Mouse (Mus musculus) left cerebral cortex, postnatal 14 days (tissue): Measurements from ENCODE around the gene Ahcyl2. TPM values are rescaled to one million over a fixed set of nuclear protein-coding genes. Genes with fewer than 3 reads are reported as not detected.
A peak's percentile ranks its signal among the peaks of the same experiment; 100 is the strongest.

Source experiments
- DNase-seq, 2 experiments: peaks; one replicate each; pipeline ENCODE4 v3.0.0; 2021 to 2022; ENCODE audit warnings: low spot score in 2 of 2, mixed read lengths in 1 of 2
- intact Hi-C: fragments of 180-260 bp; cut with DNase I; formaldehyde crosslinking; loops from one replicate; pipeline ENCODE4 v1.15.1; 2025
- total RNA-seq, 2 experiments: library from RNA; stranded (reverse); gene quantifications; 2 replicates each; pipeline ENCODE4 v1.2.3; 2021

Ahcyl2 gene
- total RNA-seq, 2 experiments from 2014 or later, result 97.1 to 103 TPM

DNA sequence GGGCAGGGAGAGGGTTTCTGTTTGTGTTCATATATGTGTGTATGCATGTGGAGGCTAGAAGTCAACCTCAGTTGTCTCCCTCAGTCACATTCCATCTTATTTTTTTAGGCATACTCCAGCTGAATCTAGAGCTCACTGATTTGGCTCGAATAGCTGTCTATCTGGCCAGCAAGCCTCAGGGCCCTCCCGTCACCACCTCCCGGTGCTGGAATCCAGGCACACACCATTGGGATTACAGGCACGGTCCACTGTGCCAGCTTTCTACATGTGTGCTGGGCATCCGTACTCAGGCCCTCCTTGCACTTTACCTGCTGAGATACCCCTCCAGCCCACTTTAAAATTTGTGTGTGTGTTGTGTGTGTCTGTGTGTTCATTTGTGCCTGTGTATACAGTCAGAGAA lies 107.8 kb downstream of the Ahcyl2 start:
- no peak for DNase-seq
- intact Hi-C loops, result no loop called here

DNA sequence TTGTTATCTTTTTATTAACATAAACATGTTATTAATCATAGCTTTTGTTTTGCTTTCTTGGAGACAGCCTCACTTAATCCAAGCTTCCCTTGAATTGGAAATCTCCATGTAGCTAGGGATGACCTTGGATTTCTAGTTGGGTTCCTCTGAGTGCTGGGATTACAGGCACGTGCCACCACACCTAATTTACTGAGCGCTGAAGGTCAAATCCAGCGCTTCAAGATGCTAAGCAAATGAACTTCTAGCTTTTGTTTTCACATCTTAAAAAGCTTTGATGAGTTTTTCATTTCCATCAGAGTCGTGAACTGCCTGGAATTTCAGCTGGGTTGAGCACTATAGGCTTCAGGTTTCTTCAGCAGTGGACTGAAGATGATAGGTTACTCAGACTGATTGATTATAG lies 109.0 kb downstream of the Ahcyl2 start:
- no peak for DNase-seq
- intact Hi-C loops, result no loop called here

DNA sequence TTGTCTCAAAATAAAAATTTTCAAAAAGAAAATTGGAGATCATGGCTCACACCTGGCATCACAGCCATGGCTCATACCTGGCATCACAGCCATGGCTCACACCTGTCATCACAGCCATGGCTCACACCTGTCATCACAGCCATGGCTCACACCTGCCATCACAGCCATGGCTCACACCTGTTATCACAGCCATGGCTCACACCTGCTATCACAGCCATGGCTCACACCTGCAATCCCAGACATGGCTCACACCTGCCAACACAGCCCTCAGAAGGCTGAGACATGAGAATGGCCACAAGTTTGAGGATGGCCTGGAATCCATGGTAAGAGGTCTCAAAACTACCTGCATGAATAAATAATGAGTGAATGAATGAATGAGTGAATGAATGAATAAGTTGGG lies 111.8 kb downstream of the Ahcyl2 start:
- DNase-seq, result no peak
- intact Hi-C loops, result no loop called here

DNA sequence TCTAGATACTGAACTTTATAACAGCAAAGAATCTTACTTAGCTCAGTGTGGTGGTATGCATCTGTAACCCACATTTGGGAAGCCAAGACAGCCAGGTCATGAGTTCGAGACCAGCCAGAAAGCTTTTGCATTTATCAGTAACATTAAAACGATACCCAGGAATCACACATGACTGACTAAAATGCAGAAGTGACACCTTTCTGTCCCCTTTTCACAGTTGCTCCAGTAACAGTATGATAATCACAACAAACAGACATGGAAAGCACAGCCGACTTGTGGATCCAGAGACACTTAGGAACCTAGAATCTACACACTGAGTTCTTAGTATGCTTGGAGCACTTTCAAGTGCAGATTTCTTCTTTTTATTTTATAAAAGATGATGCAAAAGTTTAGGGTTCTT lies 113.0 kb downstream of the Ahcyl2 start:
- no peak for DNase-seq
- intact Hi-C loops, result no loop called here

DNA sequence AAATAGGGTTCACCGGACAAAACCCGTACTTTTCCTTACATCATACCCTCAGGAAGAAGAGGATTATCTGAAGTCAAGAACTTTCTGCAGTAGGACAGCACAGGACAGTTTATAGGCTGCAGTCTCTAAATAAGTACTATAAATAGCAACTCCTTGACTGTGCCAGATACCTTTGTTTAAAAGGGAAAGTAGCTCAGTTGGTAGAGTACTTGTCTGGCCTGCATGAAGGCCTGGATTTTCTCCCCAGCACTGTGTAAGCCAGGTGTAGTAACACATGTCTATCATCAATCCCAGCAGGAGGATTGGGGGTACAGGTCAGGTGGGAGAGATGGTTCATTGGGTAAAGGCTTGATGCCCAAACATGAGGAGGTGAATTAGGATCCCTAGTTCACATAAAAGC lies 114.1 kb downstream of the Ahcyl2 start:
- intact Hi-C loops, result no loop called here
- DNase-seq, result no peak

DNA sequence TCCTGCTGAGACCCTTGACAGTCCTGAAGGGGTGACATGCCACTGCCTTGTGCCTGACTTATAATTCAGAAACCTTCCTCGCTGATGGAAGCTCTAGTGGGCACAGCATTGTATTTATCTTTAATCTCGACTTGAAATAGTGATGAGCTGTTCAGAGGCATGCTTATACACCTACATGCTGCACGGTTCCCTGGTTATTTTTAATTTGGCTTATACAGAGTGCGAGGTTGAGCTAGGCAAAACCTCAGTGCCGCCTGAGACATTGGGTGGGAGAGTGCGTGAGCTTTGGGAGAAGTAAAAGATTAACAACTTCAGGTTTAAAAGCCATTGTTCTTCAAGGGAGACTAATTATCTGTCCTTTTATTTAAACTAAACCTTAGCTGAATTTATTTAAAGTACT lies 115.1 kb downstream of the Ahcyl2 start:
- DNase-seq, result peak in 1 of 2 experiments; percentile 10

DNA sequence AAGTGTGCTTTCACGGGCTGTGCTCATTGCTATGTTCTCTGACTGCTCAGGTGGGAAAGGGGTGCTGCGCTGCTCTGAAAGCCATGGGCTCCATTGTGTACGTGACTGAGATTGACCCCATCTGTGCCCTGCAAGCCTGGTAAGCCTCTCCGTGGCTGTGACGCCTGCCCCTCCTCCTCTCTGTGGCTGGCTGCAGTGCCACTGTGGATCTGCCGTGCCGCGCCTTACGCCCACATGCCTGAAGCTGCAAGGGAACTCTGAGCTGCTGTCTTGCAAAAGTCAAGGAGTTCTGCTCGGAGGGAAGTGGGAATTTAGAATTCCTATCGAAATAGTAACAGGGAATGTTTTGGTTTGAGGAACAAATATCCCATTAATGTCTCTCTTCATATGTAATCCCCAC lies 123.3 kb downstream of the Ahcyl2 start:
- intact Hi-C loops, result no loop called here
- peak; percentile 44 to 56 for DNase-seq

More for the DNA sequence above, 115.1 kb downstream of the Ahcyl2 start:
- intact Hi-C loops, result no loop called here

DNA sequence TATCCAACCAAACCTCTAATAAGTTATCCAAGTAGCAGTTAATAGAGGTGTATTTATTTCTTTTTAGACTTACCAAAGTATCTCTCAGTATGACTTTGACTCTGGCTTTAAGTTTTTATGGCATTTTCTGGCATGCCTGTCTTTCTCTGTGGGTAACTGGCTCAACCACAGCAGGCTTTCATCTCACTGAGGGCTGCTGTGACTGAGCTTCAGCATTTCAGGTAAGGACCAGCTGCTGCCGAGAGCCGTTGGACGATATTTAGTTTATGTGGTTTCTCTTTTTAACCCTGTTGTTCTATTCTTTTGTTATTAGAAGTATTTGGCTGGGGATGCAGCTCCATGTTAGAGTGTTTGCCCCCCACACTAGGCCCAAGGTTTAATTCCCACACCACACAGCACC lies 129.2 kb downstream of the Ahcyl2 start:
- intact Hi-C loops, result no loop called here
- no peak for DNase-seq

DNA sequence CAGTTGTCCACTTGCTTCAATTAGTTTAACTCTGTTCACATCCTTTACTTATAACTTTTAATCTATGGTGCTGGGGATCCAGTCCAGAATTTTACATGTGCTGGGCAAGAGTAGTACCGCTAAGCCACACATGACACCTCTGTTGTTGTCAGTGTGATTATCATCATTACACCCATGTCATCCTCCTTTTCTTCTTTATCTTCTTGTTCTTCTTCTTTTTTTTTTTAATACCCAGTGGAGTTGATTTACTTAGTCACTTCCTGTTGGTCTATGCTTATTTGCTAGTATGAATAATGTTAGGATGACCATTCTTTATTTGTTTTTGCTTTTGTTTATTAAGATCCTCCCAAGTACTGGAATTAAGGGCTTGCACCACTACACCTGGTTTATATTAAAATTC lies 133.6 kb downstream of the Ahcyl2 start:
- intact Hi-C loops, result no loop called here
- DNase-seq, result no peak

DNA sequence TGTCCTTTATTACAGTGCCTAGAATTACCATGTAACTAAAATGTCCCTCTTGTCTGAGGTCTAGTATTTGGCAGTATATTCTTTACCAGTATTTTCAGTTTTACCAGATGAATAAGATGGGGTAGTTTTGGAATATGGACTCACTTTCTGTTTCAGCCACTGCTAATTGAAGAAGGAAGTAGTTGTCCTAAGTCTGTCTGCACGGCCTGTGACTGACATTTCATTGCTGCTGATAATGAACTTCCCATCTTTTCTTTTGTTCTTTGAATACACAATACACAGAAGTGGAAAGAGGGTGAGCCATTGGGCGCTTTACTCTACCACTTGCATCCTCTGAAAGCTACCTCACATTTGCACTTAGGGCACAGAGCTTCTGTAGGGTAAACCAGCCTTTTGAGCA lies 134.4 kb downstream of the Ahcyl2 start:
- DNase-seq, result no peak
- intact Hi-C loops, result no loop called here

DNA sequence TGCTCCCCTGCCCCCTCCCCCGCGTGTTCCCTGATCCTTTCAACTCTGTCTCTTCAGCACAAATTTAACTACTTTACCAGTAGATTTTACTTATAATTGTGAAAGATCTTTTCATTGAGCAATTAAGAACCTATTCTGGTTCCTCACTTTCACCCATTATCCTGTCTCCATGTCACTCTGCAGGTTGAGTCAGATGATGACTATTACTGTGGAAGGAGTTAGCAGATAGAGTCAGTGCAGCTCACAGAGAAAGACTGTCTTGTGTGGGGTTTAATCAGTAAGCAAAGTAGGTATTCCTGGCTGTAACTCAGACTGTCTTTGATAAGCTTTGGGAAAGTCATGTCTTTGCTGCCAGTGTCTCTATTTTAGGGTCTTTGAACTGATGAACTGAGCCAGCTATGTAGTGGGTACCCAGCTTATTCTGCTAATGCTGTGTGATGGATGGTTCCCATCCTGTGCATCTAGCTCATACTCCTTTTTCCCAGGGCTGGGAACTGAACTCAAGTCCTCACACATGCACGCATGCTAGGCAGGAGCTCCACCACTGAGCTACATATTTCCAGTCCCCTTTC lies 135.6 kb downstream of the Ahcyl2 start:
- intact Hi-C loops, result no loop called here

DNA sequence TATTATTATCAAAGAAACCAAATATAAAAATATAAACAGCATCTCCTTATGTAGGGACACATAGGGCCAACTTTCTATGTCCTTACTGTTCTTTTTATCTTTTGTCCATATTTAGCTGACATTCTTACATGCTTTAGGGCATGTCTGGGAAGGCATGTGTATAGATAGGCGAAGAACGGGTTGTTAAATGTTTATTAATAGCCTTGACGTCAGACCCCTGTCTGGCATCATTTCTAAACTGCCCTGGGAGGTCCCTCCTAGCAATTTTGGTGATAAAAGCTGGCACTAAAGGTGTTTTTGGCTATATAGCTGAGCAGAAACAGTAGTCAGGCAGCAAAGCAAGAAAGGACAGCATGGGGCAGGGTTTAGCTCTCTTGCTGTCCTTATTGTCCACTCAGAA lies 136.5 kb downstream of the Ahcyl2 start:
- no peak for DNase-seq
- intact Hi-C loops, result no loop called here

More for the DNA sequence above, 135.6 kb downstream of the Ahcyl2 start:
- no peak for DNase-seq

DNA sequence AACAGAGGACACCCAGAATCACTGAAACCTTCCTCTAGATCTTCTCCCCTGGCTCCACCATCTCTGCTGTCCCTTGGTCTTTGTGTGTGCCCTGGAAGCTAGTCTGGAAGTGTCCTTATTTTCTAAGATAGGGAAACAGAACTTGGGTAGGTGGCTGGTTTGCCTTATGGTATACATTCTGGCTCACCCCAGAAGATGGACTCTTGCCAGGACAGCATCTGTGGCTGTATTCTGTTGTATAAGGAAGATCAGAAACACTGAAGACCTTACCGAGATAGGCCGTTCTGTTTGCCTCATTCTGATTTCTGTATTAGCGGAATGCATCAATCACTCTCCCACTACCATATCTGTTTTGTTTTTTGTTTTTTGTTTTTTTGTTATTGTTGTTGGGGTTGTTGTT lies 142.8 kb downstream of the Ahcyl2 start:
- intact Hi-C loops, result loop anchor here (10.0 kb wide), 1 partner anchor 174 kb away; no protein-coding TSS in a partner anchor

DNA sequence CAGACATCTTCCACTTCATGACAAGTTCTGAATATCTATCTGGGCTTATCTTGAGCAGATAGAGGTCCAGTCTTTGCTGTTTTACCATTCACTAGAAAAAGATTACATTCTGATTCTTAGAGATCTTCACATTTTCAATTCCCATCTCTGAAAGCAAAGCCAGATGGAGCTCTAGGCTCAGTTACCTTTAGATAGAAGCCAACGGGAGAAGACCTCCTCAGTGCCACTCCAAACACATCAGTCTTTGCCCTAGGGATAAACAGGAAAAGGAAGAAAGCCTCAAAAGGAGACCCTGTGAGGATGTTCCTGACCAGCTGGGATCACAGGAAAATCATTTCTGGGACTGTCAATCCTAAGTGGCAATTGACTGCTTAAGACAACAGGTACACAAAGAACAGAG lies 145.9 kb downstream of the Ahcyl2 start:
- intact Hi-C loops, result loop anchor here (10.0 kb wide), 1 partner anchor 171 kb away; no protein-coding TSS in a partner anchor
- DNase-seq, result no peak

More for the DNA sequence above, 142.8 kb downstream of the Ahcyl2 start:
- DNase-seq, result no peak

DNA sequence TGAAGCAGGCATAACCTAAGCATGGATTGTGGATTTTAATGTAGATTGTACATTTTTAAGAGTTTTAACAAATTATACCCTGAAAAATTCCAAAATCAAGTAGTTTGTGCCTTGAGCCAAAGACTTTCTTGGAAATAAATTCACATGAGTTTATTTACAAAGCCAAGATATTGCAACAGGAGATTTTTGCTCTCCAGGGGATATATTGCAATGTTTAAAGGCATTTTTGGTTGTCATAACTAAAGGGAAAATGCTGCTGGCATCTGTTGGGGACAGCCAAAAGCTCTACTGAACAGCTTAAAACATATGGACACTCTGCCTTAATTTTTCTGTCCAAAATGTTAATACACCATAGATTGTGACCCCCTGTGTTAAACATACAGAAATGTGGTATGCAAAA lies 146.3 kb downstream of the Ahcyl2 start:
- DNase-seq, result no peak
- intact Hi-C loops, result loop anchor here (10.0 kb wide), 1 partner anchor 171 kb away; no protein-coding TSS in a partner anchor

DNA sequence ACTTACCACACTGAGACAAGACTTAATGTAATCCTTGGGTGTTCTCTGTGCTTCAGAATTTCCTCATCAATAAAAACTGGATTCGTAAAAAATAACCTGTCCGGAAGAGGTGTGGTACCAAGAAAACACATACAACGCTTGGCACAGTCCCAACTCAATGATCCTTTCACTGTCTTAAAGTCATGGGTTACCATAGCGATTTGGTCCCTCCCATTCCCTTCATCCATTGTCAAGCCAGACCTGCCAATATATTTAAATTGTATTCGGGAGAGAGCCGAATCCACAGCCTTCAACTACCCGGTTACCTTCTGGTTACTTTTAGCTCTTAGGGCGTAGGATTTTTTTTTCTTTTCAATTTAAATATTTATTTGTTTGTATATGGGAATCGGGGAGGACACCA lies 148.0 kb downstream of the Ahcyl2 start:
- intact Hi-C loops, result loop anchor here (10.0 kb wide), 1 partner anchor 169 kb away; no protein-coding TSS in a partner anchor

DNA sequence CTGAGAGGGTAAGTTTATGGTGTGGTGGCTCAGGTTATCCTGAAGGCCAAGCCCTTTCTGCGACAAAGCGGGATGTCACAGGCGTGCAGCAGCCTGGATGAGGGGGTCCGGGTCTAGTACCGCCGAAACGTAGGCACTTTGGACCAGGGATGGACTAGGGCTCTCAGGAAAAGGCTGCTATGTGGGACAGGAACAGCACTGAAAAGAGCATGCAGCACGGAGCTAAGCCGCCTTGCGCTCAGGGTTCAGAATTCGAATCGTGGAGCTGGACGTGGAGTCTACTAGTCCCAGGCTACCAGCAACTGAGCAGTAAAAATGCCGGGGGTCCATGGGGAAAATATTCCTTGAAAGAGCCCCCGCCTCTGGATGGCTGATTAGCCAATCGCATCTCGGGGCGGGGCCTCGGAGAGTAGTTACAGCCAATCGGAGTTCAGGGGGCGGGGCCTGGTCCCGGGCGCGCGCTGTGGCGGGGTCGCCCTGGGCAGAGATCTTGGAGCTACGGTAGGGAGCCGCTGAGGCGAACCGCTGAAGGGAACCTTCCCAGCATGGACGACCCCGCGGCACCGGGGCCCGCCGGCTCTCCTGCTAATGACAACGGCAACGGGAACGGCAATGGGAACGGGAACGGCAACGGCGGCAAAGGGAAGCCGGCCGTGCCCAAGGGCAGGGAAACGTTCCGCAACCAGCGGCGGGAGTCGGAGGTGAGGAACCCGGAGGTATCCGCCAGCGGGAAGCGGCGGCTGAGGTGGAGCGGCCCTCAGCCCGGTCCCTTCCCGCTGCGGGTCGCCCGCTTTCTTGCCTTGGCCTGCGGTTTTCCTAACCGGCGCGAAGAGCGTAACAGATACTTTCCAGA lies 148.9 kb downstream of the Ahcyl2 start, which contains the start of gene Strip2:
Gene Strip2 (plus strand): TSS at position 483 of the 853 bp plus-strand sequence.
- intact Hi-C loops, result loop anchor here (10.0 kb wide), 1 partner anchor 168 kb away; no protein-coding TSS in a partner anchor
- DNase-seq, result peak; percentile 93 to 94

More for the DNA sequence above, 148.0 kb downstream of the Ahcyl2 start:
- DNase-seq, result no peak

DNA sequence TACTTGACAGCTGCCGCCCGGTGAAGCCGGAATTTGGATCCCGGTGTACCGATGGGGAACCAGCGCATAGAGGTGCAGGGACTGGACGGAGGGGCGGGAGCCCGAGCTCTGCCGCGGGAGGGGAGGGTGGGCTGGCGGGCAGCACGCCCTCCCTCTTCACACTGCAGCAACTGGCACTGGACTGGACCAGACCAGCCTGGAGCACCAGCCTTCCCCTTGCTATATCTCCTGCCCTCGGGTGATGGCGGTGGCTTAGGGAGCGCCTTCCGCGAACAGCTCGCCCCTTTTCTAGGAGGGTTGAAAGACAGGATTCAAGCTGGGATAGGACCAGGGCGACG lies 149.5 kb downstream of the Ahcyl2 start:
- intact Hi-C loops, result loop anchor here (10.0 kb wide), 1 partner anchor 167 kb away; no protein-coding TSS in a partner anchor
- no peak for DNase-seq

DNA sequence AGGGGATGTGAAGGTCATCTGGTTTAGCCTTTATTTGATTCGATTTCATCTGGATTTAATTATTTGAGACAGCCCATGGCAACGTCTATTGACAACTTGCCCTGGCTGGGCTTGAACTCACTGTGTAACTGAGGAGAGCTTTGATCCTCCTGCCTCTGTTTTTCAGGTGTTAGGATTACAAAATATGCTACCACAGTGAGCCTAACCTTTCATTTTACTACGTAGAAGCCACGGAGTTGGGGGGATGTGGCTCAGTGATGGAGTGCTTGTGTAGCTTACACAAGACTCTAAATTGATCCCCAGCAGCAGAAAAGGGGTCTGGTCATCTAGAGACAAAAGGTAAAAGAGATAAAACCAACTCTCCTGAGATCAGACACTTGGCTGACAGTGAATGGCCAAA lies 150.1 kb downstream of the Ahcyl2 start:
- no peak for DNase-seq
- intact Hi-C loops, result loop anchor here (10.0 kb wide), 1 partner anchor 167 kb away; no protein-coding TSS in a partner anchor

DNA sequence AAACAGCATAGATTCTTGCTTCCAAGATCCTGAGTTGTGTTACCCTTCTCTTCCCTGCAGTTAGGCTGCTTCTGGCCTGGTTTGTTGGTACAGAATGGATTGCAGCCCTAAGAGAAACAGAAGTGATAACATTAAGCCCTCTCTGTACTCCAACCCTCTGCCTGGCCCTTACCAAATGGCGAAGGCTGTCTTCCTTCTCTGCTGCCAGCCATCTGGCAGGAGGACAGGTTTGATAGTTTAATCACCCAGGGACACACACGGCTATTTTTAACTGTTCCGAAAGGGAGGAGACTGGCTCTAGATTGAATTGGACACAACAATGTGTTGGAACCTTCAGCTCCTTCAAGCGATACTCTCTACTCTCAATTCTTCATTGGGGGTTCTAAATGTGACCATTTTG lies 155.7 kb downstream of the Ahcyl2 start:
- intact Hi-C loops, result no loop called here
- DNase-seq, result no peak
